Mouse (Mus musculus) intestine, embryonic 14.5 days (tissue): ENCODE measurements around the gene Zfp36l2. TPM values are rescaled to one million over a fixed set of nuclear protein-coding genes. Genes with fewer than 3 reads are reported as not detected.
"Not testable (repeated sequence)": the region's sequence is repeated elsewhere in the genome, so short reads cannot be mapped to it uniquely, and the experiment has no call there.

Source experiments
- ATAC-seq: fragments of 200-750 bp; cut with Nextera tagmentation; replicated peaks from 2 replicates; pipeline ENCODE4 v1.8.0; 2017; ENCODE audit warnings: low read depth, moderate number of reproducible peaks, moderate TSS enrichment, moderate library complexity; ENCODE audit not compliant: low FRiP score, low TSS enrichment
- DNase-seq: peaks from one replicate; pipeline ENCODE4 v3.0.0-alpha.2; 2018; ENCODE audit warnings: low spot score
- H3K27ac ChIP-seq: fragments of 300-500 bp; sonication (generic); 2 replicates; pipeline ENCODE4 v1.5.1; 2014; ENCODE audit warnings: low read depth, mild to moderate bottlenecking, control low read depth
- H3K27me3 ChIP-seq: fragments of 300-500 bp; sonication (generic); replicated peaks from 2 replicates; pipeline ENCODE4 v1.6.1; 2014; ENCODE audit warnings: low read length, control low read depth; ENCODE audit not compliant: control insufficient read depth, insufficient read depth
- H3K36me3 ChIP-seq: fragments of 300-500 bp; sonication (generic); 2 replicates; pipeline ENCODE4 v1.6.1; 2014; ENCODE audit warnings: low read length, control low read depth; ENCODE audit not compliant: control insufficient read depth, insufficient read depth
- H3K4me1 ChIP-seq: fragments of 300-500 bp; sonication (generic); replicated peaks from 2 replicates; pipeline ENCODE4 v1.6.1; 2014; ENCODE audit warnings: low read length, control low read depth, mixed read lengths; ENCODE audit not compliant: control insufficient read depth, insufficient read depth
- H3K4me2 ChIP-seq: fragments of 300-500 bp; sonication (generic); 2 replicates; pipeline ENCODE4 v1.6.1; 2014; ENCODE audit warnings: low read length
- H3K4me3 ChIP-seq: fragments of 300-500 bp; sonication (generic); 2 replicates; pipeline ENCODE4 v1.5.1; 2014; ENCODE audit warnings: low read depth, low read length, control low read depth, mixed read lengths
- H3K9ac ChIP-seq: fragments of 300-500 bp; sonication (generic); 2 replicates; pipeline ENCODE4 v1.6.1; 2014; ENCODE audit warnings: mild to moderate bottlenecking, low read length
- H3K9me3 ChIP-seq: fragments of 300-500 bp; sonication (generic); 2 replicates; pipeline ENCODE4 v1.6.1; 2016; ENCODE audit warnings: low read length, control low read depth; ENCODE audit not compliant: control insufficient read depth
- WGBS: fragments of 180-500 bp; shearing (Covaris S2); extraction: QIAGEN DNeasy Blood & Tissue Kit; methylation state at CpG from one replicate; pipeline ENCODE4 v1.1.7; 2014; 5-methylcytosine and 5-hydroxymethylcytosine counted together
- polyA plus RNA-seq: library from polyadenylated mRNA; unstranded; fragments of >200 nt; fragmentation: Nextera tagmentation; extraction: Ambion mirVana; gene quantifications from 2 replicates; pipeline ENCODE4 v1.2.1, GENCODE M21; 2014

The Zfp36l2 gene
- 35.1 and 36.5 TPM in 2 replicates for polyA plus RNA-seq

DNA sequence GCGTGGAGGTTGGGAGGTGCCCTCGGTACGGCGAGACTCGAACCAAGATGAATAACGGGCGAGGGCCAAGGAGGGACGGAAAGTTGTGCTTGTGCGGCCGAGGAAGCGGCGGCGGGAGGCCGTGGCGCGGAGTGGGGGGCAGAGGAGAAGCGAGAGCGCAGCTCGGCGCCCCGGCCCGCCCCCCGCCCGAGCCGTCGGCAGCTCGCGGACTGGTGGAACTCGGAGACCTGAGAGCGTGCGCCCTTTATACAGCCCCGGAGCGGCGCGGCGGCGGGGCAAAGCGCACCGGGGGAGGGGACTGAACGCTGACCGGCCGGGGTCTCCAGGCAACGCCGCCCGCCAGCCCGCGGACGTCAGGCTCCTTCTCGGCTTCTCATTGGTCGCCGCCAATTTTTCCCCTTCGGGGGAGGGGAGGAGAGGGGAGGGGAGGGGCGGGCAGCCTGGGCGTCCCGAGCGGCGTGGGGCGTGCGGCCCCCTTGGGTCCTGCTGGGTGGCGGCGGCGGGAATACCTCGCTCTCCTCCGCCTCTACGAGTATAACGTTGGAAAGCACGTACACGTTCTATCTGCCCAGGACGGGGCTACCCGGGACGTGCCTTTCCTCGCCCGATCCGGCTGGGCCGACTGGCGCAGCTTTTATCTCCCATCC is at the start of gene Zfp36l2:
Gene Zfp36l2 (minus strand): TSS at position 221 of the 647 bp plus-strand sequence.
- Histone ChIP-seq H3K9me3 (no peaks in the 10 kb centered on the region), H3K27ac (peak within 1 kb of the TSS; percentile 97), H3K4me1 (peaks cover 16% of the 10 kb centered on the region), H3K27me3 (no peaks in the 10 kb centered on the region), H3K4me2 (peak within 1 kb of the TSS; percentile 61), H3K36me3 (peaks cover 36% of the 10 kb centered on the region), H3K9ac (peak within 1 kb of the TSS; percentile 98), H3K4me3 (peak within 1 kb of the TSS; percentile 77)
- DNase-seq (peak; percentile 94), ATAC-seq (peak; percentile 89)
- WGBS = under 1% methylated on average over 63 of the region's 76 CpGs

DNA sequence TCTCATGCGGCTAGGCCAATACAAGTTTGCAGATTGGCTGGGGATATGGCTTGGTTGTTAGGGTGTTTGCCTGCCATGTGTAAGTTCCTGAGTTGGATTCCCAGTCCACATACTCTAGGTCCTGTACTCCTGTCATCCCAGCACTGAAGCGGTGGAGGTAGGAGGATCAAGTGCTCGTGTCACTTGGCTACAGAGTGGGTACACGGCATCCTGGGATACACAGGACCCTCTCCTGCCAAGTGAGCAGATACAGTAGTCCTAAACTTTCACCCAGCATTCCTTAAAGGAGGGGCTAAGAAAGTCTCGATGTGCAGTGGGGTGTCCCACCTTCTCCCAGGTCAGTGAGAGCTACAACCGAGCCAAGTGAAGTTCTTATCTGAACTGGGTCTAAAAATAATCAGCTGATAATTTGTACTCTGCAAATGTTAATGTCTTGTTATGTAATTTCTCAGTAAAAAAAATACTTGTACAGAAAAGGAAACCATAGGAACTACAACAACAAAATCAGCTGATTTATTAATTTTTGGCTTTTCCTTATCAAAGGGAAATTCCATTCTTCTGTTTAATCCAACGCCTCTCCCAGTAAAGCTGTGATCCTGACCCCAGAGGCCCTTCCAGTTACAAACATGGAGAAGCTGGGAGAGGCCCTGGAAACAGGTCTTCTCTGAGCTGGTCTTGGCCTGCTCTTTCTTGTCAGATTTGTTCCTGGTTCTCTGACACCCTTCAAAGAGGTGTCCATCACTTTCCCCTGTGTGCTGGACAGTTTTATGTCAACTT is 49.2 kb upstream of the Zfp36l2 start:
- no peaks in the 10 kb centered on the region for H3K36me3 ChIP-seq
- H3K4me3 ChIP-seq = no peak overlapping the region
- ATAC-seq = no peak
- H3K4me2 ChIP-seq = no peak overlapping the region
- no peaks in the 10 kb centered on the region for H3K27me3 ChIP-seq
- no peak overlapping the region for H3K9ac ChIP-seq
- no peak for DNase-seq
- H3K9me3 ChIP-seq = no peaks in the 10 kb centered on the region
- 87% methylated on average over 7 of the region's 7 CpGs for WGBS
- 0 out of 2 replicates have a peak, but pooled peaks cover 5% of the 10 kb centered on the region for H3K4me1 ChIP-seq
- H3K27ac ChIP-seq = no peak overlapping the region

DNA sequence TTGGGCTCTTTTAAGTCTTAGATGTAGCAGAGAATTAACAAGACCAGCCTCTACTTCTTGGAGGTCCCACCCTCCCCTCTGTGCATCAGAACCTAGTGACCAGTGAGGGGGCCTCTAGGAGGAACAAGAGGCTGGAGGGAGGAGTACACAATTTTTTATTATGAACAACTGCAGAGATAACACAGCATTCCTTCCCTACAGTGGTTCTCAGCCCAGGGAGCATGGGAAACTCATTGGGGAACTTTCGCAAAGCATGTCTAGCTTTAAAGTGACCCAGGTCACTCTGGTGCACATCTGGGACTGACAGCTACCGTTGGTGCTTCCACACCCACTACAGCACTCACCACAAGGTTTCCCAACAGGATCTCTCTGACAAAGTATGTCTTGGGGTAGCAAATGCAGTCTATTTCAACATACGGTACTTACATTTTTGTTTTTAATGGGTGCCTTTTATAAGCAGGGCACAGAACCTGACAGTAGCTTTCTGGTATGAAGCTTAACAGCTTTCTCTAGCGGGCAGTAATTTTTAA is 47.7 kb upstream of the Zfp36l2 start:
- Histone ChIP-seq H3K27me3 (no peaks in the 10 kb centered on the region), H3K9ac (no peak overlapping the region), H3K27ac (no peak overlapping the region), H3K4me1 (0 out of 2 replicates have a peak, but pooled peaks cover 5% of the 10 kb centered on the region), H3K9me3 (no peaks in the 10 kb centered on the region), H3K4me2 (no peak overlapping the region), H3K36me3 (no peaks in the 10 kb centered on the region), H3K4me3 (no peak overlapping the region)
- DNase-seq = no peak
- WGBS = 72% methylated on average over 4 of the region's 4 CpGs
- ATAC-seq = no peak

DNA sequence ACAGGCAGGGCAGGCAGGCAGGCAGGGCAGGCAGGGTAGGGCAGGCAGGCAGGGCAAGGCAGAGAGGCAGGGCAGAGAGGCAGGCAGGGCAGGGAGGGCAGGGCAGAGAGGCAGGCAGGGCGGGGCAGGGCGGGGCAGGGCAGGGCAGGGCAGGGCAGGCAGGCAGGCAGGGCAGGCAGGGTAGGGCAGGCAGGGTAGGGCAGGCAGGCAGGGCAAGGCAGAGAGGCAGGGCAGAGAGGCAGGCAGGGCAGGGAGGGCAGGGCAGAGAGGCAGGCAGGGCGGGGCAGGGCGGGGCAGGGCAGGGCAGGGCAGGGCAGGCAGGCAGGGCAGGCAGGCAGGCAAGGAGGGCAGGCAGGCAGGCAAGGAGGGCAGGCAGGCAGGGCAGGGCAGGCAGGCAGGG is 47.0 kb upstream of the Zfp36l2 start:
- not testable (repeated sequence) for H3K27me3 ChIP-seq, H3K9ac ChIP-seq, H3K9me3 ChIP-seq, H3K4me2 ChIP-seq, H3K27ac ChIP-seq, H3K36me3 ChIP-seq, H3K4me1 ChIP-seq, ATAC-seq, H3K4me3 ChIP-seq, DNase-seq
- 88% methylated on average over 3 of the region's 4 CpGs for WGBS

DNA sequence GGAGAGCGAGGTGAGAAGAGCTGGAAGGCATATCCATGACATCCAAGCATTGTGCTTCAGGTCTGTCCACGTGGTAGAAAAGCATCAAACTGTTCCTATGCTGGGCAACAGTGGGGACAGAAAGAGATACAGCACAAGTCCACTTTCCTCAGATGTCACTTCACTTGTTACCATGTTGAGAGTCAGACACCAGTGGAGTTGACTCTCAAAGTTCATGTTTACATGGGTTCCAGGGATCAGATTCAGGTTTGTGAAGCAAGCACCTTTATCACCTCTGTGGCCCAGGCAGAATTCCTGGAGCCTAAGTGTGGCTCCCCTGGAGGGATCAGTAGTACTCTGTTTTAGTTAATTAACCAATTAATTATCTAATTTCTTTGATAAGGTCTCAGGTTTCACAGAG is 46.0 kb upstream of the Zfp36l2 start:
- no peak for DNase-seq
- 93% methylated on average over 2 of the region's 2 CpGs for WGBS
- no peaks in the 10 kb centered on the region for H3K9me3 ChIP-seq
- peaks cover 12% of the 10 kb centered on the region for H3K36me3 ChIP-seq
- no peak overlapping the region for H3K4me3 ChIP-seq
- ATAC-seq = no peak
- H3K4me1 ChIP-seq = 0 out of 2 replicates have a peak, but pooled peaks cover 5% of the 10 kb centered on the region
- no peaks in the 10 kb centered on the region for H3K27me3 ChIP-seq
- no peak overlapping the region for H3K27ac ChIP-seq
- no peak overlapping the region for H3K9ac ChIP-seq
- no peak overlapping the region for H3K4me2 ChIP-seq

DNA sequence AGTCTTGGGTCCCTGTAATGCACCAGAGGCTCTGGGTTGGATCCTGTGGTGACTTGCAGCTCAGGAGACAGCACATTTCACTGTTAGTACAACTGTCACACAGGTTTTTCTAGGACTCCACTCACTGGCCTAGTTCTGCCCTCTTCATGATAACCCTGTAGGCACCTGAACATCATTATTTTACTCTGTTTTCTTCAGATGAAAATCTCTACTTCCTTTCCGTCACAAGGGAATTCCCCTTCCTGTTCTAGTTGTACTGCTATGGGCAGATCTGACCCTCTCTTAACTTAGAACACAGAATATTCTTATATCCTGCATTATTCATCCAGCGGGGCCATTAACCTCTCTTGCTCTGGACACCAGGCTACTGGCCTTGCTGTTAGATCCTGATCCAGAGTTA is 43.6 kb upstream of the Zfp36l2 start:
- no peak for ATAC-seq
- 85% methylated on average over 2 of the region's 2 CpGs for WGBS

DNA sequence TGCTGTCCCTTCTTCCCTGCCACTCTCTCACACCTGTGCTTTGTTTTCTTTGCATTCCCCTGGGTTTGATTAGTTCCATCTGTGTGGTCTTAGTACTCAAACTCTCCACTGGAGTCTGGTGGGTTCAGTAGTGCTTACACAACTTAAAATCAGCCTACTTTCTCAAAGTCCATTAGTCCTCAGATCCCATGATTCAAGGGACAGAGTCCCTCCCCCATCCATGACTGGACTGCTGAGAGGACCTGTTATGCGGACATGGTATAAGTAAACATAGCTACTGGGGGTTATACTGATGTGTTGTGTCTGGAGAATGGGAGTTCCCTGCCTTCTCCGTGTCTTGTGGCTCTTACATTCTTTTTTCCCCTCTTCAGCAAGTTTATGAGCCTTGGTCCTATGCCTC is 40.5 kb upstream of the Zfp36l2 start:
- no peak overlapping the region for H3K4me3 ChIP-seq
- no peaks in the 10 kb centered on the region for H3K4me1 ChIP-seq
- no peak overlapping the region for H3K27ac ChIP-seq
- no peaks in the 10 kb centered on the region for H3K9me3 ChIP-seq
- no peaks in the 10 kb centered on the region for H3K27me3 ChIP-seq
- H3K4me2 ChIP-seq = no peak overlapping the region
- ATAC-seq (no peak), DNase-seq (no peak)
- 56% methylated on average over 2 of the region's 2 CpGs for WGBS
- H3K36me3 ChIP-seq = peaks cover 24% of the 10 kb centered on the region
- no peak overlapping the region for H3K9ac ChIP-seq

More for the DNA sequence above, 43.6 kb upstream of the Zfp36l2 start:
- Histone ChIP-seq H3K9me3 (no peaks in the 10 kb centered on the region), H3K27me3 (no peaks in the 10 kb centered on the region), H3K4me2 (no peak overlapping the region), H3K36me3 (peaks cover 21% of the 10 kb centered on the region), H3K4me1 (0 out of 2 replicates have a peak, but pooled peaks cover 2% of the 10 kb centered on the region), H3K4me3 (no peak overlapping the region), H3K27ac (no peak overlapping the region), H3K9ac (no peak overlapping the region)
- no peak for DNase-seq

DNA sequence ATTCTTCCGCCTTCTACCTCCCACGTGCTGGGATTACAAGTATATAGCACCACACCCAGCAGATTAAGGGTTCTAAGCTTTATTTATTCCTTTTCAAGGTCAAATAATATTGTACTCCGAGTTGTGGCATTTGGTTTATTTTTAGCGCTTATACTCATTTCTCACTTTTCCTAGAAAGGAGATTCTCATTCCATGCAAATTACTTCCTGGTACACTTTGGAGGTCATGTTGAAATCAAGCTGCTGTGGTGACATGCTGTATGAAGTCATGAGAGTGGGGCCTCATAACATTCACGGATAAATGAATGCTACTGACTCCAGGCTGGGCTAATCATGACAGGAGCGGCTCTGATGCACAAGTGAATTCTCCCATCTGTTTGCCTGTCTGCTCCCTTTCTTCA is 38.9 kb upstream of the Zfp36l2 start:
- no peaks in the 10 kb centered on the region for H3K9me3 ChIP-seq
- H3K4me3 ChIP-seq = no peak overlapping the region
- no peaks in the 10 kb centered on the region for H3K4me1 ChIP-seq
- ATAC-seq (no peak), DNase-seq (no peak)
- no peak overlapping the region for H3K9ac ChIP-seq
- H3K36me3 ChIP-seq = peaks cover 32% of the 10 kb centered on the region
- 63% methylated on average over 6 of the region's 6 CpGs for WGBS
- no peaks in the 10 kb centered on the region for H3K27me3 ChIP-seq
- H3K4me2 ChIP-seq = no peak overlapping the region
- H3K27ac ChIP-seq = no peak overlapping the region
